Mouse (Mus musculus) neural tube, embryonic 15.5 days (tissue): Measurements from ENCODE around the gene Abcc10. TPM values are rescaled to one million over a fixed set of nuclear protein-coding genes. Genes with fewer than 3 reads are reported as not detected.

Experiments used
- ATAC-seq: fragments of 200-750 bp; cut with Nextera tagmentation; 2 replicates; pipeline ENCODE4 v1.8.0; 2017; ENCODE audit warnings: mild to moderate bottlenecking, moderate TSS enrichment, moderate library complexity; ENCODE audit not compliant: low FRiP score
- H3K27ac ChIP-seq: fragments of 300-500 bp; sonication (generic); replicated peaks from 2 replicates; pipeline ENCODE4 v1.5.1; 2015; ENCODE audit warnings: mild to moderate bottlenecking, inconsistent platforms
- H3K27me3 ChIP-seq: fragments of 300-500 bp; sonication (generic); replicated peaks from 2 replicates; pipeline ENCODE4 v1.6.1; 2015; ENCODE audit warnings: inconsistent platforms
- H3K36me3 ChIP-seq: fragments of 300-500 bp; sonication (generic); 2 replicates; pipeline ENCODE4 v1.6.1; 2015; ENCODE audit warnings: inconsistent platforms
- H3K4me1 ChIP-seq: fragments of 300-500 bp; sonication (generic); 2 replicates; pipeline ENCODE4 v1.6.1; 2015; ENCODE audit warnings: inconsistent platforms
- H3K4me2 ChIP-seq: fragments of 300-500 bp; sonication (generic); 2 replicates; pipeline ENCODE4 v1.6.1; 2015; ENCODE audit warnings: inconsistent platforms, mild to moderate bottlenecking, moderate library complexity
- H3K4me3 ChIP-seq: fragments of 300-500 bp; sonication (generic); replicated peaks from 2 replicates; pipeline ENCODE4 v1.5.1; 2015; ENCODE audit warnings: mild to moderate bottlenecking, inconsistent platforms
- H3K9ac ChIP-seq: fragments of 300-500 bp; sonication (generic); replicated peaks from 2 replicates; pipeline ENCODE4 v1.6.1; 2015; ENCODE audit warnings: mild to moderate bottlenecking, inconsistent platforms
- H3K9me3 ChIP-seq: fragments of 300-500 bp; sonication (generic); replicated peaks from 2 replicates; pipeline ENCODE4 v1.6.1; 2016; ENCODE audit warnings: inconsistent platforms
- WGBS: fragments of 180-500 bp; shearing (Covaris S2); methylation state at CpG from one replicate; pipeline ENCODE4 v1.1.7; 2015; ENCODE audit warnings: mixed read lengths; 5-methylcytosine and 5-hydroxymethylcytosine counted together
- polyA plus RNA-seq: library from polyadenylated mRNA; unstranded; fragments of >200 nt; fragmentation: Nextera tagmentation; extraction: Ambion mirVana; gene quantifications from 2 replicates; pipeline ENCODE4 v1.2.1, GENCODE M21; 2015

Gene Abcc10
- polyA plus RNA-seq, 1 experiment from 2014 or later = 9.3 TPM

DNA sequence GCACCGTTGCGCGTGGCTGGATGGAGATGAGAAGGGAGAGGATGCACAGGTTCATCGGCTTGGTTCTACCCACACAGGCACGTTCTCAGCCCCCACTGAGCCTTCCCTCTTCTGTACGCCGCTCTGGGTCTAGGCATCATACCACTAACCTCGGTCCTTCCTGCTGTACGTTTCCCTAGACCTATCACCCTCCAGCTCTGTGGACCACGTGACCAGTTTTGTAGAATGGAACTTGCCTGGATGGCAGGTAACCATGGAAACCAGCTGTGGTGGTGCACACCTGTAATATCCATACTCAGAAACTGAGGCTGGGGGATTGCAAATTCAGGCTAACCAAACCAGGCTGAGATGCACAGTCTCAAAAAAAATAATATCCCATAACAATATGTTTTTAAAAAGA, 17.6 kb downstream of the Abcc10 start:
- ATAC-seq = no peak
- 93% methylated on average over 10 of the region's 10 CpGs for WGBS
- H3K9ac ChIP-seq = no peak overlapping the region
- H3K4me1 ChIP-seq = no peaks in the 10 kb centered on the region
- no peaks in the 10 kb centered on the region for H3K27me3 ChIP-seq
- H3K36me3 ChIP-seq = peaks cover 12% of the 10 kb centered on the region
- no peaks in the 10 kb centered on the region for H3K9me3 ChIP-seq
- no peak overlapping the region for H3K27ac ChIP-seq
- no peak overlapping the region for H3K4me3 ChIP-seq
- no peak overlapping the region for H3K4me2 ChIP-seq

DNA sequence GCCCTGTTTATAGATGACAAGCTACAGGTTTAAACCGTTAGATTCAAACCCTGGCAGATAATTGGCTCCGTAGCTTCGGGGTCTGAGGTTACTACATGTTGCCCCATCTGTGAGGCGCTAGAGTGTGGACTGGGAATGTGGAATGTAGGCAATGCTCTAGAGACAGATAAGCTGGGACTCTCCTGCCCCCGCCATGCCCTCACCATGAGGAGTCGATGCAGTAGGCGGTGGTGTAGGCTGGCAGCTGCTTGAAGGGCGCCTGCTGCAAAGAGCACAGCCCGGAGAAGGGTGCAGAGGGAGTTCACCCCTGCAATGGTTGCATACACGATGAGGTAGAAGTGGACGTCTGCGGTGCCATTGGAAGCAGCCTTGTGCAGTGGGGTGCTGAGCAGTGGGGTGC, 18.3 kb downstream of the Abcc10 start:
- Histone ChIP-seq H3K9me3 (no peaks in the 10 kb centered on the region), H3K36me3 (peaks cover 15% of the 10 kb centered on the region), H3K27me3 (no peaks in the 10 kb centered on the region), H3K9ac (no peak overlapping the region), H3K4me3 (no peak overlapping the region), H3K27ac (no peak overlapping the region), H3K4me2 (no peak overlapping the region), H3K4me1 (no peaks in the 10 kb centered on the region)
- no peak for ATAC-seq
- WGBS = 81% methylated on average over 12 of the region's 12 CpGs

DNA sequence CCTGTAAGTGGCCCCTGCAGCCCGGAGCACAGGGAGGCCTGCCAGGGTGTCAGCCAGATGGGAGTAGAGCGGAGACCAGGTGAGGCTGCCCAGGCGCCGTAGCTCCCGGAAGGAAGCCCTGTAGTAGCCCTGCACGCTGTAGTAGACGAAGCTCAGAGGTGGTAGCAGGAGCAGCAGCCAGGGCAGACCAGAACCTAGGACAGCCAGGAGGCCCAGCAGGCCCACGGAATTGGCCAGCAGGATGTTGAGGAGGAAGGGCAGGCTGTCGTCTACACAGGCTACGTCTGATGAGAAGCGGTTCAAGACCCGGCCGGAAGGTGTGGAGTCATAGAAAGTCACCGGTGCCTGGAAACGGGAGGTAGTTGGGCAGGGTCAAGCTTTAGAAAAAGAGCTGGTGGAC, 21.2 kb downstream of the Abcc10 start:
- Histone ChIP-seq H3K4me3 (no peak overlapping the region), H3K9ac (no peak overlapping the region), H3K4me1 (no peaks in the 10 kb centered on the region), H3K27me3 (no peaks in the 10 kb centered on the region), H3K27ac (no peak overlapping the region), H3K36me3 (peaks cover 30% of the 10 kb centered on the region), H3K9me3 (no peaks in the 10 kb centered on the region), H3K4me2 (no peak overlapping the region)
- WGBS = 93% methylated on average over 15 of the region's 15 CpGs
- no peak for ATAC-seq

DNA sequence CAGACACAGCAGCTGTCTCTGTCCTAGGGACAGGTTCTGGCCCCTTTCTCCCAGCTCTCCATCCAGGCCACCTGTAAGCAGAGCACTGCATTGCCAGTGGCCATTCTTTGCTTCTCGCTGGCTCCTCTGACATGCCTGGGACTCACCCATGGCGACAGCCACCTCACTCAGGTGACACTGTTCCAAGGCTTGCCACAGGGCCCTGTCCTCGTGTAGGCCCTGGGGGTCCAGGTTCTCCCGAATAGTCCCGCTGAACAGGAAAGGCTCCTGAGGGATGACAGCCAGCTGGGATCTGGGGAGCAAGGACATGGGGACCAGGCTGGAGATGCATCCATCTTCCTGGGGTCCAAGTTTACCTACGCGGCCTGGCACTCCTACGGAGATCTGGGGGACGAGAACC, 24.0 kb downstream of the Abcc10 start:
- WGBS = 90% methylated on average over 9 of the region's 9 CpGs
- H3K4me2 ChIP-seq = no peak overlapping the region
- no peak for ATAC-seq
- H3K4me1 ChIP-seq = peaks cover 4% of the 10 kb centered on the region; the same call in 1 of the 2 replicates
- no peak overlapping the region for H3K27ac ChIP-seq
- H3K36me3 ChIP-seq = peaks cover 37% of the 10 kb centered on the region
- no peak overlapping the region for H3K9ac ChIP-seq
- H3K9me3 ChIP-seq = no peaks in the 10 kb centered on the region
- no peak overlapping the region for H3K4me3 ChIP-seq
- H3K27me3 ChIP-seq = peaks cover 3% of the 10 kb centered on the region; the same call in 1 of the 2 replicates

DNA sequence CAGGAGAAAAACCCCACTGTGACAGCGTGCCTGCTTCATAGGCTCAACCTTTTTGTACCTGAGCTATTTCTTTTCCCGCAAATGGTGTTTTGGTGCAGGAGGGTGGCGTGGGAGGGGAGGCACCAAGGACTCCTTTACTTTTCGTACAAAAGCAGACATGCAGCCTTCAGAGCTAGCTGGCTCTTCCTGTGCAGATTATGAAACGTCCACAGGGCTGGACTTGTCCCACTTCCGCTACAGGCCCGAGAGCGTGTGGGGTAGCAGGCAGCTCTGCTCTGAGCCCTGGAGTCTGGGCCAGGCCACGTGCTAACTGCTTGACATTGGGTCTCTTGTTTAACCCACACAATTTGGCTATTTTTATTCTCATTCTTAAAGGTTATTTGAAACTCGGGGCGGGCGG, 26.3 kb downstream of the Abcc10 start:
- H3K27me3 ChIP-seq = peaks cover 3% of the 10 kb centered on the region; the same call in 1 of the 2 replicates
- no peaks in the 10 kb centered on the region for H3K9me3 ChIP-seq
- H3K9ac ChIP-seq = no peak overlapping the region
- WGBS = 84% methylated on average over 12 of the region's 12 CpGs
- H3K4me2 ChIP-seq = no peak overlapping the region
- no peak overlapping the region for H3K27ac ChIP-seq
- peaks cover 37% of the 10 kb centered on the region for H3K36me3 ChIP-seq
- no peak for ATAC-seq
- H3K4me1 ChIP-seq = peaks cover 16% of the 10 kb centered on the region
- no peak overlapping the region for H3K4me3 ChIP-seq

DNA sequence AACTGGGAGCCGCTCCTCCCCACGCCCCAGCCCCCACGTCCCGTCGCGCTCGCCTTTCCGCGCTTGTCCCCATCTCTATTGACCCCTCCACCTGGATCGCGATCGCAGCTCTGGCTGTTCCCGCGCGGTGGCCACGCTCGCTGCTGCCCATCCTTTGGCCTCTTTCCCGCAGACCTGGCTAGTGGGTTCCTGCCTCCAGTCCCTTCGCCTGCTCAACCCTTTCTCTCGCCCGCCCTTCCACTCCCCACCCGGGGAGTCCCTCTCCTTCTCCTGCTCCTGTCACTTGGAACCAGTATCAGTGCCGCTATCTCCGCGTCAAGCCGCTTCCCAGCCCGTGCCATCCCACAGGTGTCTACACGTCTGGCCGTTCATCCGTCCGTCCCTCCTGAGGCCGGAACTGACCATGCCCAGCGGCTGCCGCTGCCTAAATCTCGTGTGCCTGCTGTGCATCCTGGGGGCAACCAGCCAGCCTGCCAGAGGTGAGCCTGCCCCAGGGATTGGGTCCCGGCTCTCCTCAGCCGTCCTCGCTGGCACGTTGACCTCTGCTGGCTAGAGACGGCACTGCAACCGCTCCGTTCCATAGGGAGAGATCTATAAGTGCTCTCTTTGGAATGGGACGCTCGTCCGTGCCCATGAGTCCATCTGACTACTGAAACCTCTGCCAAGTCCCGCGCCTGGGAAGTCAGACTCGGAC, 29.8 kb downstream of the Abcc10 start:
- Histone ChIP-seq H3K4me2 (peak overlapping the region; percentile 92), H3K27me3 (peaks cover 25% of the 10 kb centered on the region), H3K27ac (peak overlapping the region; percentile 89), H3K36me3 (peaks cover 24% of the 10 kb centered on the region), H3K4me1 (peaks cover 16% of the 10 kb centered on the region), H3K4me3 (peak overlapping the region; percentile 80), H3K9ac (peak overlapping the region; percentile 83), H3K9me3 (no peaks in the 10 kb centered on the region)
- ATAC-seq = peak; percentile 72
- under 1% methylated on average over 46 of the region's 48 CpGs for WGBS

DNA sequence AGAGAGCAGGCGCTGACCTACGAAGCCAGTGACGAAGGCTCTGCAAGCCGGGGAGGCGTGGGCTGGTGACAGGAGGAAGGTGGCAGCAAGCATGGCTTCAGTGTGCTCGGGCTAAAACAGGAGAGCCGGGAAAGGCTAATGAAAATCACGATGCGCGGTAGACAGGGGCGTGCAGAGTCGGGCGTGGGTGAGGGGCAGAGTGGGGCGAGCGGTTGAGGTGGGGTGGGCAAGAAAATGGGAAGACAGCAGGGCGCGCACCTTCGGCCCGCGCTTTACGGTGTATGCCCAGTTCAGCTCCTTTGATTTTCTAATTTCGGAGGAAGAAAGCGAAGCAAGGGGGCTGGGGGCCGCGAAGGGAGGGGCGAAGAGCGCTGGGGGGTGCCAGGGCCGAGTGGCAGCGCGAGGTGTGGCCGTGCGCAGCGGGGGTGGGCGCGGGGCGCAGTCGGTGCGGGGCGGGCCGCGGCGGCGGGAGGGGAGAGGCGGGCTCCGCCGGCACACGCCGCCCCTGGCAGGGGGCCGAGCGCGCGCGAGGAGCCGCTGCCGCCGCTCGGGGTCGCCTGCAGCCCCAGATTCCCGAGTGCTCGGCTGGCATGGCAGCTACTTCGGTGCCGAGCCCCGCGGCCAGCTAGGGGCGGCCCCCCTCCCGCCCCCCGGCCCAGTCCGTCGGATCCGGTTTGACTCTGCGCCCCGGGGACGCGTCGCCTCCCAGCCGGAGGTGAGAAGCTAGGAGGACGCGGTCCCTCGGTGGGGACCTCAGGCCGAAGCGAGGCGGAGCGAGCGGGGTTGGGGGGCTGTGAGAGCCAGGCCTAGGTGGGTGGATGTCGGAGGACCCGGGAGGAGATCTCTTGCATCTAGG, 30.6 kb downstream of the Abcc10 start, which contains the start of gene Dlk2:
Dlk2 (plus strand) TSS at position 58 of the 856 bp plus-strand sequence.
- peak; percentile 71 for ATAC-seq
- peak within 1 kb of the TSS; percentile 80 for H3K4me3 ChIP-seq

DNA sequence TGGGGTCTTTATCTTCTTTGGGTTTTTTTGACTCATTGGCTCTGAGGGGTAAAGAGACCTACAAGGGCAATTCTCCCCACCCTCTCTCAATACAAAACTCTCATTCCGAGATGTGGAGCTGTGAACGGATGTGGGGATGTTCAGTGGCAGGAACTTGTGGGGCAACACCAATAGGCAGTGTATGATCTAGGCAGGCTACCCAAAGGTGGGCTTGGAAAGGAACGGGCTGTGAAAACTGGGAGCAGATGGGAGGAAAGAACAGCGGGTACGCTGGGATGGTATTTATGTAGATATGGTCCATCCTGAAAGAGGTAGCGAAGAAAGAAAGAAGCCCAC, 31.2 kb downstream of the Abcc10 start:
- Histone ChIP-seq H3K4me1 (peaks cover 16% of the 10 kb centered on the region), H3K9ac (peak overlapping the region; percentile 83), H3K4me2 (peak overlapping the region; percentile 92), H3K9me3 (no peaks in the 10 kb centered on the region), H3K27me3 (peaks cover 37% of the 10 kb centered on the region), H3K4me3 (peak overlapping the region; percentile 80), H3K27ac (peak overlapping the region; percentile 89), H3K36me3 (peaks cover 11% of the 10 kb centered on the region; the same call in 1 of the 2 replicates)
- 6% methylated on average over 6 of the region's 6 CpGs for WGBS
- no peak for ATAC-seq

More for the DNA sequence above, 30.6 kb downstream of the Abcc10 start, which contains the start of gene Dlk2:
- H3K9ac ChIP-seq = peak within 1 kb of the TSS; percentile 83
- H3K27ac ChIP-seq = peak within 1 kb of the TSS; percentile 89
- H3K4me1 ChIP-seq = peaks cover 16% of the 10 kb centered on the region
- under 1% methylated on average over 66 of the region's 86 CpGs for WGBS
- H3K9me3 ChIP-seq = no peaks in the 10 kb centered on the region
- H3K4me2 ChIP-seq = peak within 1 kb of the TSS; percentile 92
- H3K36me3 ChIP-seq = peaks cover 17% of the 10 kb centered on the region; the same call in 1 of the 2 replicates
- peaks cover 31% of the 10 kb centered on the region for H3K27me3 ChIP-seq

DNA sequence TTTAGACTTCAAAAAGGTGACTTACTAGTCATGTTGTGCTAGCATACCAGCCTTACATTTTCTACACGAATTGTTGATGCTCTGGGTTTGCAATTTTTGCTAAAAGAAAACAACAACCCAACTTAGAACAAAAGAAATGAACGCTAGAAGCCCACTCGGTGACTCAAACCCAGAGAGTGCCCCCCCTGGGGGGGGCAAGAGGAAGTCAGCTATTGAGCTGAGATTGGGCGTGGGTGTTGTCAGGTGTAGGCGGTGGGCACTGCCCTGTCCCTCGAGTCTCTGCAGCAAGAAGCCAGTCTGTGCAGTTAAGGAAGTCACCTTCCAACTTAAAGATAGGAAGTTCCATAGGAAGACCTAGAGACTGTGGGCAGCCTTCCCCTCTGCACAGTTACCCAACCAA, 31.6 kb downstream of the Abcc10 start:
- Histone ChIP-seq H3K9ac (no peak overlapping the region), H3K36me3 (peaks cover 7% of the 10 kb centered on the region; the same call in 1 of the 2 replicates), H3K27me3 (peaks cover 39% of the 10 kb centered on the region), H3K4me1 (peaks cover 16% of the 10 kb centered on the region), H3K9me3 (no peaks in the 10 kb centered on the region), H3K4me3 (peak overlapping the region; percentile 80), H3K4me2 (peak overlapping the region; percentile 92), H3K27ac (peak overlapping the region; percentile 89)
- ATAC-seq = no peak
- 53% methylated on average over 6 of the region's 6 CpGs for WGBS

DNA sequence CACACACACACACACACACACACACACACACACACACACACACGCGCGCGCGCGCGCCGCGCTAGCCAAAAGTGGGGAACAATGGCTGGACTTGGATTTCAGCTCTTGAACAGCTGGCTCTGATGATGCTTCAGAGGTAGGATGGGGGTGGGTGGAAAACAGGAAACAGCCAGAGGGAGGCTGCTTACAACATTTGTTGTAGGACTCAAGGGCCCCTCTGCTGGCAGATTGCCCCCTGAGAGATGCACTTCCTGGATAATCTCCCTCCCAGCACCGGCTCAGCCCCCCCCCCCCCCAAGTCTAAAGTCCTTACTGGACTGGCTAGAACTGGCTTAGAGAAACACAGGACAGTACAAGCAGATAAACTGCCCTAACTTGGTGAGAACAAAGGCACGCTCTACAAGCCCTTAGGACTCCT, 40.5 kb downstream of the Abcc10 start:
- H3K9me3 ChIP-seq = no peaks in the 10 kb centered on the region
- H3K9ac ChIP-seq = no peak overlapping the region; the same call in 1 of the 2 replicates
- ATAC-seq = no peak
- peaks cover 8% of the 10 kb centered on the region; the same call in 1 of the 2 replicates for H3K27me3 ChIP-seq
- WGBS = 77% methylated on average over 11 of the region's 11 CpGs
- no peak overlapping the region for H3K27ac ChIP-seq
- no peaks in the 10 kb centered on the region for H3K36me3 ChIP-seq
- no peak overlapping the region for H3K4me3 ChIP-seq
- peaks cover 6% of the 10 kb centered on the region for H3K4me1 ChIP-seq
- H3K4me2 ChIP-seq = no peak overlapping the region

DNA sequence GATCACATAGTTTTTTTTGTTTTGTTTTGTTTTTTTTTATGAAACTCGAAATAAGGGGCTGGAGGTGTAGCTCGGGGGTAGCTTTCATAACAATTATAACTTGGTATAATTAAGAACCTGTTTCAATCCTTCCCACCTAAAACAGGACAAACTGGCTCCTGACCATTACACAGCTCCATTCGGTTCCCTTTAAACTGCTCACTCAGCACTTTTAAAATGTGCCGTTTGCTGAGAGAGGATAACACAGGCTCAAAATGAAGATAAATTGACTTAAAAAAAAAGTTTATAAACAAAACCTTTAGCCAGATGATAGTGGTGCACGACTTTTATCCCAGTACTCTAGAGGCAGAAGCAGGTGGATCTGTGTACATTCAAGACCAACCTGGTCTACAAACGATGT, 42.7 kb downstream of the Abcc10 start:
- 76% methylated on average over 6 of the region's 6 CpGs for WGBS
- peaks cover 23% of the 10 kb centered on the region for H3K4me1 ChIP-seq
- ATAC-seq = no peak

More for the DNA sequence above, 42.7 kb downstream of the Abcc10 start:
- Histone ChIP-seq H3K27me3 (no peaks in the 10 kb centered on the region), H3K36me3 (no peaks in the 10 kb centered on the region), H3K9ac (no peak overlapping the region), H3K9me3 (no peaks in the 10 kb centered on the region), H3K4me2 (no peak overlapping the region), H3K27ac (no peak overlapping the region), H3K4me3 (no peak overlapping the region)
